Mouse (Mus musculus): ENCODE measurements around the gene Gm5741. TPM values are rescaled to one million over a fixed set of nuclear protein-coding genes. Genes with fewer than 3 reads are reported as not detected.
A peak's percentile ranks its signal among the peaks of the same experiment; 100 is the strongest.

Gm5741 gene
- polyA plus RNA-seq, 2 experiments = 0.74 to 0.99 TPM

DNA sequence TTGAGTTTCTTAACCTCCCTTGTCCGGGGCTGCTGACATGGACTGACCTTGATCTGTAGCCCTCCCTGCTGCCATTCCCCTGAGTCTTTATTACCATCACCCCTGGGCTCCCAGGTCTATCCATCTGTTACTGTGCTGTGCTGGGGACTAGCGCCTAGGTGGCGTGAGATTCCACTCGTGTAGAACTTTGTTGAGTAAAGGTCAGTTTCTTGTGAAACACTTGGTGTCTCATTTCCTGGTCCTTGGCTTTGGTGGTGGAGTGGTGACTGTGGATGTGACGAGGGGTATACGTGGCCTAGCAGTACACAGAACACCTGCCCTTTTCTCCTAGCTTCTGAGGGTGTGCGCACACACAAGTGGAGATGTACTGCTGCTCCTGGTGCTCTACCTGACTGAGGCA, 10.4 kb downstream of the Gm5741 start:
- no peak for TF ChIP-seq POLR2A (IDR thresholded peaks at IDR 0.05; ENCODE audit: borderline replicate concordance, extremely low read depth, insufficient read depth, insufficient read length)
- 86% methylated on average over 7 of the region's 7 CpGs for WGBS
- H3K9ac ChIP-seq (ENCODE audit: low read depth, low read length, severe bottlenecking) = no peak overlapping the region
- H3K4me1 ChIP-seq (ENCODE audit: control insufficient read depth, insufficient read depth, low read length) = no peaks in the 10 kb centered on the region
- no peak overlapping the region for H3K27ac ChIP-seq (replicated peaks; ENCODE audit: low read depth, low read length)
- H3K36me3 ChIP-seq (ENCODE audit: control insufficient read depth, insufficient read depth, low read length) = peaks cover 53% of the 10 kb centered on the region
- H3K27me3 ChIP-seq (ENCODE audit: control insufficient read depth, insufficient read depth, low read length) = no peaks in the 10 kb centered on the region
- H3K4me3 ChIP-seq (replicated peaks; ENCODE audit: low read length) = no peak overlapping the region
- DNase-seq (ENCODE audit: low spot score) (no peak), ATAC-seq (ENCODE audit: low FRiP score, low read depth) (no peak)
- H3K4me2 ChIP-seq (replicated peaks; ENCODE audit: low read depth, low read length, severe bottlenecking) = no peak overlapping the region
- no peaks in the 10 kb centered on the region for H3K9me3 ChIP-seq (ENCODE audit: control insufficient read depth, low read length)

DNA sequence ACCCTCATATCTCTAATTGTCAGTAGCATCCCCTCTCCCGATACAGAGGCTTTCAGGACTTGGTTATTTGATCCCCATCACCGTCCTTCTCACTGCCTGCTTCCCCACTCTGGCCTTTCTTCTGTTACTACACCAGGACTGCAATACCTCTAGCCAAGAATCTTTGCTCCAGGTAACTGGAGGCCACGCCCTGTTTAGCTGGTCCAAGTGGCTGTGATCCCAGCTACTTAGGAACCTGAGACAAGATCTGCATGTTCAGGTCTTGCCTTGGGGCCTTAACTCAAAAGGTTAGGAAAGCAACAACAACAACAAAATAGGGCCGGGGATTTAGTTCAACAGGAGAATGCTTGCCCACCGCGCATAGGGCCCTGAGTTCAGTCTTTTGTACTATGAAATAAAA, 24.2 kb downstream of the Gm5741 start:
- Histone ChIP-seq H3K27ac (replicated peaks; ENCODE audit: low read depth, low read length) (no peak overlapping the region), H3K4me3 (replicated peaks; ENCODE audit: low read length) (no peak overlapping the region), H3K36me3 (ENCODE audit: control insufficient read depth, insufficient read depth, low read length) (peaks cover 82% of the 10 kb centered on the region), H3K9me3 (ENCODE audit: control insufficient read depth, low read length) (no peaks in the 10 kb centered on the region), H3K4me2 (replicated peaks; ENCODE audit: low read depth, low read length, severe bottlenecking) (no peak overlapping the region), H3K4me1 (ENCODE audit: control insufficient read depth, insufficient read depth, low read length) (peaks cover 5% of the 10 kb centered on the region), H3K9ac (ENCODE audit: low read depth, low read length, severe bottlenecking) (no peak overlapping the region), H3K27me3 (ENCODE audit: control insufficient read depth, insufficient read depth, low read length) (no peaks in the 10 kb centered on the region)
- no peak for TF ChIP-seq POLR2A (IDR thresholded peaks at IDR 0.05; ENCODE audit: borderline replicate concordance, extremely low read depth, insufficient read depth, insufficient read length)
- ATAC-seq (ENCODE audit: low FRiP score, low read depth) (no peak), DNase-seq (ENCODE audit: low spot score) (no peak)
- 91% methylated on average over 6 of the region's 6 CpGs for WGBS

DNA sequence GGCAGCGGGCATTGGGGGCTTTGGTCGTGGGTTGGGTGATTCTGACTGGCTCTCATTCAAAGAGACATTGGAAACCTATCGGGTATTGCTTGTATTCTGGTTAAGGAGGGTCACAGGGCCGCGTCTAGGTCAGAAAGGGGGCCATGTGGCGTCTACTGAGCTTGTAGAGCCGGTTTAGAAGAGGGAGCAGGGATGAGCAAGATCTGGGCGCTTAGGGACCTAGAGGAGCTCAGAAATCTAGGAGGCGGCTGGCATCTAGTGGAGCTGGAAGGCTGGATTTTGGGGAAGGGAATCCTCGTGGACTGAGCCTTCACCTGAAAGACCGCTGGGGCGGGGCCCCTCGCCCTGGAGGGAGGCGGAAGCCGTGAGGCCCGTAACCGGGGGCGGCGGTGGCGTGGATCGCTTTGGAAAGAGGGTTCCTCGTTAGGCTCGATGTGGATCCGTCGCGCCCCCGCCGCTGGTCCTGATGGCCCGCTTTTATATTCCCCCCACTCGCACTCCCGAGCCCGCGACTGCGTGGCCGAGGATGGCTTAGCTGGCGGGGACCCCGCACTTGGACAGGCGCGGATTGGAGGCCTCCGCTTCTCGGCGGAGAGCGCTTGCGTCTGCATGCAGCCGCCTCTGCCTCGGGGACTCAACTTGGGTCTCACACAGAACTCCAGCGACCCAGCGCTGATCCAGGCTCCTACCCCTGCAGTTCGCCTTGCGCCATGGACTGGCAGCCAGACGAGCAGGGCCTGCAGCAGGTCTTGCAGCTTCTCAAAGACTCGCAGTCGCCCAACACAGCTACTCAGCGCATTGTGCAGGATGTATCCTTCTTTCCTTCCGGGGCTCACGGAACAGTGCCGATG, 29.9 kb downstream of the Gm5741 start:
- Histone ChIP-seq H3K36me3 (ENCODE audit: control insufficient read depth, insufficient read depth, low read length) (peaks cover 41% of the 10 kb centered on the region), H3K4me2 (replicated peaks; ENCODE audit: low read depth, low read length, severe bottlenecking) (peak overlapping the region; percentile 73), H3K27me3 (ENCODE audit: control insufficient read depth, insufficient read depth, low read length) (no peaks in the 10 kb centered on the region), H3K9me3 (ENCODE audit: control insufficient read depth, low read length) (no peaks in the 10 kb centered on the region), H3K27ac (replicated peaks; ENCODE audit: low read depth, low read length) (peak overlapping the region; percentile 98), H3K4me3 (replicated peaks; ENCODE audit: low read length) (peak overlapping the region; percentile 74), H3K9ac (ENCODE audit: low read depth, low read length, severe bottlenecking) (peak overlapping the region; percentile 89), H3K4me1 (ENCODE audit: control insufficient read depth, insufficient read depth, low read length) (peaks cover 13% of the 10 kb centered on the region)
- DNase-seq (ENCODE audit: low spot score) (peak; percentile 52), ATAC-seq (ENCODE audit: low FRiP score, low read depth) (no peak)
- 0 out of 2 replicates have a peak, but pooled peaks have one; percentile 21 for TF ChIP-seq POLR2A (IDR thresholded peaks at IDR 0.05; ENCODE audit: borderline replicate concordance, extremely low read depth, insufficient read depth, insufficient read length)
- WGBS = under 1% methylated on average over 41 of the region's 57 CpGs

DNA sequence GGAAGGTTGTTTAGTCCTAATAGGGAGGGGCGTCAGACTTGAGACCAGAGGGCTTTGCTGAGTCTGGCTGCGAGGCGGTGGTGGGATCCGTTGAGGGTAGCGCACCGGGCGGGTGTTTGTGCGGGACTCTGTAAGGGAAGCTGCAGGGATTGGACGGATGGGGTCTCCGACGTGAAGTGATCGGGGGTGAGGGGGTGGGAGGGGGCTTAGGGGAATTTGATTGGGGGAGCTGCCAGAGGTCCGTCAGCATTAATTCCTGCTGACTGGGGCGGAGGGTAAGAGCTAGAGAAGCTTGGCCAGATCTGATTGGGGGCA, 30.5 kb downstream of the Gm5741 start:
- Histone ChIP-seq H3K36me3 (ENCODE audit: control insufficient read depth, insufficient read depth, low read length) (peaks cover 42% of the 10 kb centered on the region), H3K4me3 (replicated peaks; ENCODE audit: low read length) (peak overlapping the region; percentile 74), H3K9ac (ENCODE audit: low read depth, low read length, severe bottlenecking) (peak overlapping the region; percentile 89), H3K27me3 (ENCODE audit: control insufficient read depth, insufficient read depth, low read length) (no peaks in the 10 kb centered on the region), H3K4me2 (replicated peaks; ENCODE audit: low read depth, low read length, severe bottlenecking) (peak overlapping the region; percentile 73), H3K9me3 (ENCODE audit: control insufficient read depth, low read length) (no peaks in the 10 kb centered on the region), H3K27ac (replicated peaks; ENCODE audit: low read depth, low read length) (peak overlapping the region; percentile 98), H3K4me1 (ENCODE audit: control insufficient read depth, insufficient read depth, low read length) (peaks cover 13% of the 10 kb centered on the region)
- under 1% methylated on average over 12 of the region's 14 CpGs for WGBS
- TF ChIP-seq POLR2A (IDR thresholded peaks at IDR 0.05; ENCODE audit: borderline replicate concordance, extremely low read depth, insufficient read depth, insufficient read length) = no peak
- peak; percentile 47 for ATAC-seq (ENCODE audit: low FRiP score, low read depth)
- peak; percentile 49 for DNase-seq (ENCODE audit: low spot score)

DNA sequence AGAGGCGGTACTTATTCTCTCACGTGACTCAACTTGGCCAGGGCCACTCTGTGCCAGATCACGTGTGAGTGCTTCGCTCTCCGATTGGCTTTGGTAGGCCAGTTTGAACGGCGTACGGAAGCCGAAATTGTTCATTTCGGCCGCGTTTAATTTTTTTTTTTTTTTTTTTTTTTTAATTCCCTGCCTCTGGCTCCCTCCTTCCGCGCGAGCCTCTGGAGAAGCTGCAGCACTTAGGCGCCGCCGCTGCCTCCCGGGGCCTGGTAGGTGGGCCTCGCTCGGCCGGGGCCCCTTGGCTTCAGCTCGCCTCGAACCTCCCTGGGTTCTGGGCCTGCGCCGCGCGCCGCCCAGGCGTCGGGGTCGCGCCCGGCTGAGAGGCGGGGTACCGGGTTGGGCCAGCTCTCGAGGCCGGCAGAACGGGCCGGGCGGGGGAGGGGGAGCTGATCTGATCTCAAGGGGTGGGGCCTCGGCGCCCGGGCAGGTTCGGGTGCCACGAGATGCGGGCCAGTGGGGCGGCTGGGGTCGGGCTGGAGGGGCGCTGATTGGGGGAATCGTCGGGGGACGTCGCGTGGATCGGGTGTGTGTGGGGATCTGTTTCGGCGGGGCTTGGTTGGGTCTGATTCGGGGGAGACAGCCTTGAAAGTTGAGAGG, 30.9 kb downstream of the Gm5741 start, which contains the start of gene Tnpo2:
Tnpo2 (plus strand) TSS at position 198 of the 648 bp plus-strand sequence.
- Histone ChIP-seq H3K9ac (ENCODE audit: low read depth, low read length, severe bottlenecking) (peak within 1 kb of the TSS; percentile 89), H3K4me1 (ENCODE audit: control insufficient read depth, insufficient read depth, low read length) (peaks cover 13% of the 10 kb centered on the region), H3K9me3 (ENCODE audit: control insufficient read depth, low read length) (no peaks in the 10 kb centered on the region), H3K27me3 (ENCODE audit: control insufficient read depth, insufficient read depth, low read length) (no peaks in the 10 kb centered on the region), H3K36me3 (ENCODE audit: control insufficient read depth, insufficient read depth, low read length) (peaks cover 42% of the 10 kb centered on the region), H3K4me2 (replicated peaks; ENCODE audit: low read depth, low read length, severe bottlenecking) (peak within 1 kb of the TSS; percentile 88), H3K4me3 (replicated peaks; ENCODE audit: low read length) (peak within 1 kb of the TSS; percentile 74), H3K27ac (replicated peaks; ENCODE audit: low read depth, low read length) (peak within 1 kb of the TSS; percentile 98)
- peak; percentile 98 for DNase-seq (ENCODE audit: low spot score)
- peak; percentile 92 for ATAC-seq (ENCODE audit: low FRiP score, low read depth)
- WGBS = under 1% methylated on average over 55 of the region's 59 CpGs
- no peak for TF ChIP-seq POLR2A (IDR thresholded peaks at IDR 0.05; ENCODE audit: borderline replicate concordance, extremely low read depth, insufficient read depth, insufficient read length)

Data from limb, embryonic 14.5 days (tissue).